Mouse (Mus musculus): Measurements from ENCODE around the gene Gm14743.
"Not testable (repeated sequence)": the region's sequence is repeated elsewhere in the genome, so short reads cannot be mapped to it uniquely, and the experiment has no call there.

DNA sequence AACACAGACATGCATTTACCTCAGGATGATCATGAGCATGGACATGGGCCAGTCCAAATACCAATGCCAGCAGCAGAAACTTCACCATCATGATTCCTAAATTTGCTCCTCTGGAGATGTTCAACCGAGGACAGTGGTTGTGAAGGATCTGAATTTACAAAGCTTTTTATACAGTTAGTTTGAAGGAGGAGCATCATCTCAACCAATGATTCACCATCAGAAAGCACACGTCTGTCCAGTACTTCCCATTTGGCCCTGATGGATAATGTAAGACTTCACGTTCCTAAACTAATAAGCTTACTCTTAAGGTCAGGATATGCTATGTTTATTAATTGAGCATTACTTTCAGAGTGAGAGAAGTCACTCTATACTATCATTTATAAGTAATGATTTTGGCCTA is at the start of gene Gm14743:
- TF ChIP-seq CTCF, POLR2A (IDR thresholded peaks at IDR 0.05; ENCODE audit: insufficient read depth, low read depth, low read length): not testable (repeated sequence)

All from olfactory bulb, adult 2 months (tissue).